Mouse (Mus musculus): ENCODE data around the gene Ntan1.
"Not testable (repeated sequence)": the region's sequence is repeated elsewhere in the genome, so short reads cannot be mapped to it uniquely, and the experiment has no call there.

Gene Ntan1

GRCm38 (mm10) chr16:13831606-13832005 lies 13.0 kb downstream of the Ntan1 start:
- DNase-seq (ENCODE audit: low read depth) = no peak

GRCm38 (mm10) chr16:13834382-13834781 lies 15.7 kb downstream of the Ntan1 start:
- no peak for DNase-seq (ENCODE audit: low read depth)

GRCm38 (mm10) chr16:13840056-13840455 lies 21.4 kb downstream of the Ntan1 start:
- no peak for DNase-seq (ENCODE audit: low read depth)

GRCm38 (mm10) chr16:13840956-13841355 lies 22.3 kb downstream of the Ntan1 start:
- DNase-seq (ENCODE audit: low read depth) = no peak

- DNase-seq (ENCODE audit: low read depth) = no peak
These were observed 26.4 kb downstream of the Ntan1 start for GRCm38 (mm10) chr16:13845031-13845430.

- no peak for DNase-seq (ENCODE audit: low read depth)
These were observed 28.0 kb downstream of the Ntan1 start for GRCm38 (mm10) chr16:13846675-13847074.

- no peak for DNase-seq (ENCODE audit: low read depth)
These were observed 29.7 kb downstream of the Ntan1 start for GRCm38 (mm10) chr16:13848310-13848709.

- no peak for DNase-seq (ENCODE audit: low read depth)
These were observed 32.8 kb downstream of the Ntan1 start for GRCm38 (mm10) chr16:13851446-13851845.

- no peak for DNase-seq (ENCODE audit: low read depth)
These were observed 35.2 kb downstream of the Ntan1 start for GRCm38 (mm10) chr16:13853886-13854285.

GRCm38 (mm10) chr16:13866076-13866475 lies 47.4 kb downstream of the Ntan1 start:
- no peak for DNase-seq (ENCODE audit: low read depth)

GRCm38 (mm10) chr16:13866616-13867015 lies 48.0 kb downstream of the Ntan1 start:
- no peak for DNase-seq (ENCODE audit: low read depth)

GRCm38 (mm10) chr16:13867406-13867805 lies 48.8 kb downstream of the Ntan1 start:
- DNase-seq (ENCODE audit: low read depth) = not testable (repeated sequence)

GRCm38 (mm10) chr16:13867910-13868514 lies 49.4 kb downstream of the Ntan1 start:
- no peak for DNase-seq (ENCODE audit: low read depth)

- no peak for DNase-seq (ENCODE audit: low read depth)
These were observed 56.8 kb downstream of the Ntan1 start for GRCm38 (mm10) chr16:13875483-13875882.

- DNase-seq (ENCODE audit: low read depth) = no peak
These were observed 64.6 kb downstream of the Ntan1 start for GRCm38 (mm10) chr16:13883094-13883774.
